Mouse (Mus musculus) erythroid progenitor cell, adult 5-6 weeks (primary cell): ENCODE measurements around the gene Vil1. TPM values are rescaled to one million over a fixed set of nuclear protein-coding genes. Genes with fewer than 3 reads are reported as not detected.

Experiments
- ATAC-seq: replicated peaks from 2 replicates; pipeline ENCODE4 v1.8.0; 2016; ENCODE audit warnings: moderate number of reproducible peaks, mild to moderate bottlenecking, moderate TSS enrichment, inconsistent platforms; ENCODE audit not compliant: poor library complexity, low FRiP score, severe bottlenecking
- total RNA-seq, 2 experiments: library from RNA; stranded (forward) in 1 of 2; stranded (reverse) in 1 of 2; fragments of 150-400 nt in 1 of 2; fragments of 186-747, 209-891 nt in 1 of 2; gene quantifications; 2 replicates each; pipeline versions ENCODE4 v1.2.3 to v1.2.4; 2015 to 2017; ENCODE audit warnings: low replicate concordance in 2 of 2

Vil1 gene
- not detected in 2 replicates for total RNA-seq (2015; ENCODE audit: low replicate concordance)
- total RNA-seq (2017; ENCODE audit: low replicate concordance): 0.64 TPM in 1 of 2 replicates, not detected in the other

DNA sequence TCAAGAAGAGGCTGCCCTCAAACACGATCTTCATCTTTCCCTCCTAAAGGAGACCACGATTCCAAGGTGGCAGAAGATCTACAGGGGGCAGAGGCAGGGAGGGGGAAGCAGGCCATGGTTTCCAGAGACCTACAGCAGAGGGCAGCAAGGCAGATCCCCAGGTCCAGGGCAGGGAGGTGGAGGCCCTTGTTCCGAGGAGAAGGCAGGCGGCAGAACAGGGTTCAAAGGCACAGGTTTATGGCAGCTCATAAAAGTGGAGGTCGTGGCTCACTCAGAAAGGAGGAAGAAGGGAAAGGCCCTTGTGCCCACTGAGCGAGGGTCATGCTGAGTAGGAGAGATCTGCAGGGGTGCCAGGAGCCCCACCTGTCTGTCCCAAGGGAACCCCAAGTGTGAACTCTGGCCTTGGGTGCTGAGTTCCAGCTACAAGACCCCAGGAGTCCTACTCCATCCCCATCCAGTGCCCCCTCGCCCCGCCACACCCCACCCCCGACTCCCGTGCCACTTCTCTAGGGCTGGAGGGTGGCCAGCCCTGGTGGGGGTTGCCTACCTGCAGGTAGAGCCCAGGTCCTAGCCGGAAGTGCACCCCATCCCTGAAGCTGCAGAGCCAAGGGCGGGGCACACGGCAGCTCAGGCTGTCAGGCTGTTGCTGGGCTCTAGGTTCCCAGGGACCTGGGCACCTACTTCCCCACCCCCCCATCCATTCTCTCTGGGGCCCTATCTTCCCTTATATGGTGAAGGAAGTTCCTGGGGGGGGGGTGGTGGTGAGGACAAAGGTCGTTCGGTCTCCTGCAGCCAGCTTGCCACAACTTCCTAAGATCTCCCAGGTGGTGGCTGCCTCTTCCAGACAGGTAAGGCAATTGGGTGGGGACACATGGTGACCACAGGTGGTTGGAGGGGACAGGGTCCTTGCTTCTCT is at the start of gene Vil1:
TSS of gene Vil1 (plus strand) at position 788 of the 916 bp plus-strand sequence.
- no peak for ATAC-seq

DNA sequence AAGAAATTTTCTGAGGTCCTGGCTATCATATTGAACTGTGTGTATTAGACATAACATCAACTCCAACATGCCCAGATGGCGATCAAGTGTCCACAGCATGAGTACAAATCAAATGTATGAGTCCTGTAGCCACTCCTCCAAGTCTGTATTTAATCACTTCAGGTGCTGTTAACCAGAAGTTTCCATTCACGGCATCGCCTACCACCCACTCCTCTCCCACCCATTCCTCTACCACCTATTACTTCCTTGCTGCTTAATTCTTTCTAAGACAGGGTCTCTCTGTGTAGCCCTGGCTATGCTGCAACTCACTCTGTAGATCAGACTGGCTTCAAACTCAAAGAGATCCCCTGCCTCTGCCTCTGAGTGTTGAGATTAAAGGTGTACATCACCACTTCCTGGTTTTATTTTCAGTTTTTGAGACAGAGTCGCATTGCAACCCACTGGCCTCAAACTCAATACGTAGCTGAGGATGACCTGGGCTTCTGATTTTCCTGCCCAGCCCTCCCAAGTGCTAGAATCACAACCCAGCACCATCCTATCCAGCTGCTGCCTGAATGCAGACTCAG is 49.1 kb upstream of the Vil1 start:
- no peak for ATAC-seq

DNA sequence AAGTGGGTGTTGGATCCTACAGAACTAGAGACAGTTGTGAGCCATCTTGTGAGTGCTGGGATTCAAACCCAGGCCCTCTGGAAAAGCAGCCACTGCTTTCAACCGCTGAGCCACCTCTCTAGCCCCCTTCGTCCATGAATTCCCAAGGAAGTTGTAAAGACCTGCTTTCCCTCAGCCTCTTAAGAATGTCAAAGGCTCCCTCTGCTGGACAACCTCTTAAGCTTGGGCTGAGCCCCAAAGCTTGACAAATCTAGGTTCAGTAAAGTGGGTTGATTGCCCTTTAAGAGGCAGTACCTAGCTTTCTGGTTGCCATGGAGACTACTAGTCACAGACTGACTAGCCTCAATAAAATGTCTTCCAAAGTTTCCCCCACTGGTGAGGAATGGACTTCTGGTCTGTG is 47.4 kb upstream of the Vil1 start, which contains the start of gene Catip:
TSS of gene Catip (plus strand) at position 297 of the 400 bp plus-strand sequence.
- ATAC-seq: 0 out of 2 replicates have a peak, but pooled peaks have one; percentile 19

DNA sequence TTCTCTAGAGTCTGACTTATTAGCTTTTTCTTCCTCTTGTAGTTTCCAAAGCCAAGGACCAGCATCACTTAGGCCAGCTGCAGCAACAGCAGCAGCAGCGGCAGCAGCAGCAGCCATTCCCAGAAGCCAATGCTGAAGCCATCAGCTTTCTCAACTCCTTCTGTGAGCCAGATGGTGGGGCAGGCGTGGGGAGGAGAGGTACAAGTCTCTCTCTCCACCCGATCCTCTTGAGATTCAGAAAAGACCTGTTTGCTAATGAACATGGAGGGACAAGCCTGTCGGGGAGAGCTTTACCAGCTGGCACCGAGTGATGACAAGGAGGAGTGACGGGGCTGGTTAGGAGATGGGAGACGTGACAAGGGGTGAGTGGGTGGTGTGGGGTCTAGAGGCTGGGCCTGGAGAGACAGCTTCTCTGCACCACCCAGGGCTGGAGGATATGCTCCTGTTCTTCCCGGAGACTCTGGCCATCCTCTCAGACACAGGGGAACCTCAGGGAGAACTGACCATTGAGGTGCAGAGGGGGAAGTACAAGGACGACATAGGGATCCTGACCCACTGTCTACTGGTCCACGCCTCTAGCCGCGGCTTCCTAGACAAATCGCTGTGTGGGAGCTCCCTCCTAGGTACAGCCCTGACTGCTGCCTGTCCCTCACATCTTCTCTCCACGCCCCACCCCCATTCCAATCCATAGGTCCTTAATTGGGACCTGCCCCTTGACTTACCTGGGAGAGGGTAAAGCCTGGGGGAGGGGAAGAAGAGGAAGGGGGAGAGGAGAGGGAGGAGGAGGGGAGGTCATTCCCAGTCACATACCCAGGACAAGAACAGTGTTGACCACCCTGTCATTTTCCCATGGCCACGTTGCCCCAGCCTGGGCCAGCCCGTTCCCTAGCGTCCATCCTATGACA is 46.6 kb upstream of the Vil1 start:
- ATAC-seq: no peak

DNA sequence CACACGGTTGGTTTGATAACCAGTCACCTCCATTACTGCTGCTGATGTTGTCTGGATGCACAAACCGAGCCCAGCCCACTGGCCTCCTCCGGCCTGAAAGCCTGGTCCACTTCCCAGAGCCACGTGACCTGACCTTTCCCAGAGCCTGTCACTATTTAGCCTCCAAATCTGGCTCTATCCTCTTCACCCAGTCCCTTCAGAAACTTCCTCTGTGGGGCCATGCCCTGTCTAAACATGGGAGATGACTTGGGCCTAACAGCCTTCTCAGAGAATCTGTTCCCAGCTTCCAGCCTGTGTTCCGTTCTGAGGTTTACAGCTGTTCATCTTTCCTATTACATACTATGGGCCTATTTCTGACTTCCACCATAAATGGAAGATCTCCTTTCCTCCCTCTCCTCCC is 45.7 kb upstream of the Vil1 start:
- no peak for ATAC-seq

DNA sequence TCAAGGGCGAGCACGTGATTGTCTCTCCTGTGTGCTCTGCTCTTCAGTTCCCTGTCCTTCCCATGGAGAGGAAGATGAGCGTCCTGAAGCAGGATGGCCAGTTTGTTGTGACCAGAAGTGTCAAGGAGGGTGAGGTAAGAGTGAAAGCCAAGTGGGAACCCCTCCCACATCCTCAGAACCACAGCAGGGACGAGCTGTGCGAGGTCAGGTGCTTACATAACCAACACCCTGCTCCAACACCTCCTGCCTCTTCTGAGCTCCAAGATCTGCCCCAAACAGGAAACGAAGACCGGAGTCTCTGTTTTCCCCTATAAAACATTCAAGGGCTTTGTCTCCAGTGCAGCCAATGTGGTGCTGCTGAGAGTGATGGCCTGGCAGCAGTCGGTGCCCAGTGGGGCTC is 44.9 kb upstream of the Vil1 start:
- ATAC-seq: no peak

DNA sequence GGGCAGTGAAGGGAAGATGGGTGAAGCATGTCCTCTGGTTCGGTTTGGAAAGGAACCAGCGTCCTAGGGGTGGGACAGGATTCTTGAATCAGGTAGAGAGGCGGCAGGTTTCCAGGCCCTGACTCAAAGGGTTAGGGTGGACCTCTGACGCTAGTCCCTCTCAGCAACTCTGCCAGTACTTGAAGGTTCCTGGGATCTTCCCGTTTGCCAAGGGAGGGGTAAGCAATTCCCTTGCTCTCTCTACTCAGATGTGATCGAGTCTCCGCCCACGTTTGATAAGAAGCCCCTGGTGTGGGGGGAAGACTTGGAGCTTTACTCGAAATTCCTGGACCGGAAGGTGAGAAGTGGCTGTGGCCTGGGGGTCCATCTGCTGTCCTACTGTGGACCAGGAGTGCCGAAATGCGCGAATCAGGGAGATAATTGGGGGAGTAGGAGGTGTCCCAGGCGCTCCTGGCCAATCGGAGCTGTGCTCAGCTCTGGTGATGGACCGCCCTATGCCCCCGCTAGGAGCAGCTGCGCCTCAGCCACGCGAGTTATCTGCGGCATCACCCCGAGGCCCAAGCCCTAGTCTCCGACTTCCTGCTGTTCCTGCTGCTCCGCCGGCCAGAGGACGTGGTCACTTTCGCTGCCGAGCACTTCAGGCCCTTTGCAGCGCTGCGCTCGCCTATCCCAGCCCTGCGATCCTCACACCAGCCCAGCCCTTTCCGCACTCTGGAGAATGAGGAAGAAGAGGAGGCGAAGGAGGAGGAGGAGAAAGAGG is 41.1 kb upstream of the Vil1 start:
- peak; percentile 50; the same call in 1 of the 2 replicates for ATAC-seq

DNA sequence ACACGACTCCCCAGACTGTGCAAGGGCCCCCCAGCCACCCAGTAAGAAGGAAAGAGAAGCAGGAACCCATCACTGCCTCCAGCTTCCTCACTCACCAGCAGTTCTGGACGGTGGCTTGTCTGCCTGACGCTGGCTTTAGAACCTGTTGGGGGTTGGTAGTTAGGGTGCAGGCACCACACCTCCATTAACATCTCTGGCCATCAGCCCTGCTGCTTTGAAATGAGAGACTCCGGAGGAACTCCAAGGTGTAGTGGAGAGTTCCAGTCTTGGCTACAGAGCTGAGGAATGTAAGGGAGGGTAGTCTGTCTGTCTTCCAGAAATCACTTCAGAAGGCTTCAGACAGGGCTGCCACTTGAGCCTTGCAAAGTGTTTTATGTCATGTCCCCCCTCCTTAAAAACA is 39.1 kb upstream of the Vil1 start:
- no peak for ATAC-seq

DNA sequence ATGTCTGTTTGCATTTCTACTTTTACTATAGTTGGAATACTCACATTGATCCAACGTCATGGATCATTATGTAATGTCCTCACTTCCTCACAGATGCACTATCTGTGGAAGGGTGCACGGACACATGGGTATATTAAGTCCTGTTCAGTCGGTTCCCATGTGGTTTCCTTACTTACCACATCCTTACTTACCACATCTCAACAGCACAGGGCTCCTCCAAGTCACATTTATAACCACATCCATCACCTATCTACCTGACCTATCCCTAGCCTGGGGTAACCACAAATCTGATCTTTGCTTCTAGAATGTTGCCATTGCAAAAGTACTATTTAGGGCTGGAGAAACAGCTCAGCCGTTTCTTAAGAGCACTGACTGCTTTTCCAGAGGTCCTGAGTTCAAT is 35.8 kb upstream of the Vil1 start:
- ATAC-seq: no peak

DNA sequence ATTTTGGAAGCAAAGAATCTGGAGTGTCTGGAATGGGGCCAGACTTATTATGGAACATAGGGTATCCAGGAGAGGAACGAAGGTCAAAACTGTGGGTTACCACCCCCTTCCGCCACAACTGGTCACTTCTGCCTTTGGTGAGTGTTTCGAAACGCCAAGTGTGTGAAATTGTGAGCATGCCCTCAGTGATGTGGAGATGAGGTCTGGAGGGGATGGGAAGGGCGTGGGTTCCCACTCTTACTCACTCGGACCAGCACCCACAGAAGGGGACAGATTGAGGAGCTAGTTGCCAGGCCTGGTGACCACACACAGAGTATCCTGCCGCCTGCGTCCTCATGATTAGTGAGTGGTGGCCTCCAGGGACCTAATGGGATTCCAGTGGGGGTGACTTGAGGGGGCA is 34.2 kb upstream of the Vil1 start, which contains the start of gene Slc11a1:
TSS of gene Slc11a1 (plus strand) at position 216 of the 400 bp plus-strand sequence.
- ATAC-seq: no peak

DNA sequence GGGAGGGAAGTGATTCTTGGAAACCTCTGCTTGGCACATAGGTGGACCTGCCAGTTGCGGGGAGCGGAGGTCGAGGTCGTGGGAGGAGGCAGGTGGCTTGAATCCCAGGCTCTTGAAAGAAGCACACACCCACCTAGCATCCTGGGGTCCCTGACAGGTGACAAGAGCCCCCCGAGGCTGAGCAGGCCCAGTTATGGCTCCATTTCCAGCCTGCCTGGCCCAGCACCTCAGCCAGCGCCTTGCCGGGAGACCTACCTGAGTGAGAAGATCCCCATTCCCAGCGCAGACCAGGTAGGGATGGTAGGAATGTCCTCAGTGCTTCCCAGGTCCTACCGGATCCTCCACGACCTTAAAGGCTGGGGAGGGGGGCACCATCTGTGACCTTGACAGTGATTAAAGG is 33.6 kb upstream of the Vil1 start:
- ATAC-seq: no peak

DNA sequence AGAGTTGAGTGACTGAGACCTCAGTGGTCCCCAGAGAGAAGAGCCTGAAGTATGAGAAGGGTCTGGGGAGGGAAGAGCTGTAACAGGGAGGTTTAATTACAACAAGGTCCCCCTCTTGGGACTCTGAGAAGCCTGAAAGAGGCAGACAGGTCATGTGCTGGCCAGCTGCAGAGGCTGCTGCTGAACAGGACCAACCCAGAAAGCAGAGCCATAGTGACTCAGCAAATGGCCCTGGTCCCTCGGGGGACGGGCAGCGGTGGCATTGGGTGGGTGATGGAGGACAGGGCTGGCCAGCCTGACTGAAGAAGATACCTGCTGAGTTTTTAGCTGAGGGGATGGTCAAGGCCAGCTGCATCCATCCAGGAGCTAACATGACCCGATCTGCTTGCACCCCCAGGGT is 32.8 kb upstream of the Vil1 start:
- ATAC-seq: no peak

DNA sequence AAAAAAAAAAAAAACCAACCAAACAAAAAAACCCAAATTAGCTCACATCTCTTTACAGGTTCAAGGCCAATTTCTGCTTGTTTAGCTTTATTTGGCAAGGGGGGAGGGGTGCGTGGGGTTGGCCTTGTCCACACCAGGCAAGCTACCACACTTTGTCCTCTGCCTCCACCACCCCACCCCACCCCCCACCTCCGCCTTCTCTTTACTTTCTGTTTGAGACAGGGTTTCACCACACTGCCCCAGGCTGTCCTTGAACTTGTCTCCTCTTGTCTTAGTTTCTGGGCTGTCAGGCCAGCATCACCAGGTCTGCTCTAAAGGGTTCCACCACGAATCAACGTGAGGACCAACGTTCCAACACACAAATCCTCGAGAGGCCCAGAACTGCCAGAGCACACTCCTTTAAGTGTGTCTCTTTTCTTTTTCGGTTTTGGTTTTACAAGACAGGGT is 30.1 kb upstream of the Vil1 start:
- ATAC-seq: no peak

DNA sequence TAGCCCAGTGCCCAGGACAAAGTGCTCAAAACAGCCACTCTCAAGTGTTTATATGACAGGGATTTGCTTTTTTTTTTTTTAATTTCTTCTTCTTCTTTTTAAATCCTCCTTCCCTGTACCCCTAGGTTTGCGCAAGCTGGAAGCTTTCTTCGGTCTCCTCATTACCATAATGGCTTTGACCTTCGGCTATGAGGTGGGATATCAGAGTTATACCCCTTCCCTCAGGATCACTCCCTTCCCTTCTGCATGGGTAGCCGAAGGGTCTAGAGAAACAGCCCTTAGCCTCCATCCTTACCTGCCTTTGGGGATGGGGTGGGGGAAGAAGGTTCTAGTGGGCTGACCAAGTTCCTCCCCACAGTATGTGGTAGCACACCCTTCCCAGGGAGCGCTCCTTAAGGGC is 28.7 kb upstream of the Vil1 start:
- ATAC-seq: no peak

DNA sequence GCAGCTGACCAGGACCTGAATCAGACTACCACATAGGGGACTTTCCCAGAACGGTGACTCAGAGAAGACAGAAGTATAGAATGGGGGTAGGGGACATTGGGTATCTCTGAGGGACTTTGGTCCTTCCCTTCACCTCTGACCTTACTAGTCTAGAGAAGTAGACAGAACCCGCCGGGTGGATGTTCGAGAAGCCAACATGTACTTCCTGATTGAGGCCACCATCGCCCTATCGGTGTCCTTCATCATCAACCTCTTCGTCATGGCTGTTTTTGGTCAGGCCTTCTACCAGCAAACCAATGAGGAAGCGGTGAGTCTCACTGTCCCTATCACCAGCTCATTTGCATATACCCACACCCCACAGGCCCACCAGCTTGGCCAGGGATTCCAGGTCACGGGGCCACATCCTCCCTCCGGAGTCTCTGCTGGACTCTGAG is 27.6 kb upstream of the Vil1 start:
- no peak for ATAC-seq

DNA sequence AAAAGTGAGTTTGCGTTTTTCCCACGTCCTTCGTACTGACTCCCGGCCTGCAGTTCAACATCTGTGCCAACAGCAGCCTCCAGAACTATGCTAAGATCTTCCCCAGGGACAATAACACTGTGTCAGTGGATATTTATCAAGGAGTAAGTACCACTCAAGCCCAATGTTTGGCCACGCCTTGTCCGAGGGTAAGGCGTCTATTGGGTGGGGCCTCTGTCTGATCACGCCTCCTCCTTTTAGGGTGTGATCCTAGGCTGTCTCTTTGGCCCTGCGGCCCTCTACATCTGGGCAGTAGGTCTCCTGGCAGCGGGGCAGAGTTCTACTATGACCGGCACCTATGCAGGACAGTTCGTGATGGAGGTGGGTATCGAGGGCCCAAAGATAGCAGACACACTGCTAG is 25.8 kb upstream of the Vil1 start:
- no peak for ATAC-seq

DNA sequence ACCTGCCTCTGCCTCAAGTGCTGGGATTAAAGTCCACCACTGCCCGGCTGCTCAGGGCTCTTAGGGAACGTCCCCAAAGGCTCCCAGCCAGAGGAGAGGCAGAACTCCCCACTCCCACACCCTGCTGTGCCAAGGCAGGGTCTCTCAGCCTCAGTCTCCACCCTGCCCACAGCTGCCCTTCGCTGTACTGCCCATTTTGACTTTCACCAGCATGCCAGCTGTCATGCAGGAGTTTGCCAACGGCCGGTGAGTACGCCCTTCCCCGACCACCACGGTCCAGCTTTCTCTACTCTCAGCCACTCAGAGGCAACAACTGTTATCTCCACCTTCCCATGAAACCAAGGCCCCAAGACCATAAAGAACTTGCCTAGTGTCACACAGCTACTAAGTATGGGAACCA is 24.7 kb upstream of the Vil1 start:
- ATAC-seq: no peak

DNA sequence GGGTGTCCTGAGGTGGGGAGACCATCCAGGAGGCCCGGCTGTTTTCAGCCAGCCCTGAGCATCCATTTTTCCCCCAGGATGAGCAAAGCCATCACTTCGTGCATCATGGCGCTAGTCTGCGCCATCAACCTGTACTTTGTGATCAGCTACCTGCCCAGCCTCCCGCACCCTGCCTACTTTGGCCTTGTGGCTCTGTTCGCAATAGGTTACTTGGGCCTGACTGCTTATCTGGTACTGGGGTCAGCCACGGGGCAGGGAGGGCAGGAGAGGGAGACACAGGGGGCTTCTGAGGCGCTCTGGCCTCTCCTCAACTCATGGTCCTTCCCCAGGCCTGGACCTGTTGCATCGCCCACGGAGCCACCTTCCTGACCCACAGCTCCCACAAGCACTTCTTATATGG is 24.1 kb upstream of the Vil1 start:
- ATAC-seq: no peak

DNA sequence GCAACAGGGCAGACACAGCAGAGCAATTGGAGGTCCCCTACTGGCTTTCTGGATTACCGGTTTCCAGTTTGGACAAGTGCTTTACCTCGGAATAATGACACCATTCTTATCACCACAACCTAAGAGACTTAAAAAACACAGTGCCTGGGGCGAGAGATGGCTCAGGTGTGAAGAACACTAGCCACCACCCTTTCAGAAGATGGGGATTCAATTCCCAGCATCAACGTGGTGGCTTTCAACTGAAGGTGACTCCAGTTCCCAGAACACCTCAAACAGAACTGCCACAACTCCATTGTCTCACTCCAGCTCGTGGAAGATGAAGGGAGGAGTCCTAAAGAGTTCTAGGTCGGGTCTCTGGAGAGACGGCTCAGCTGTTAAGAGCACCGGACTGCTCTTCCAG is 23.6 kb upstream of the Vil1 start:
- ATAC-seq: no peak
